In the genomic region with DNA sequence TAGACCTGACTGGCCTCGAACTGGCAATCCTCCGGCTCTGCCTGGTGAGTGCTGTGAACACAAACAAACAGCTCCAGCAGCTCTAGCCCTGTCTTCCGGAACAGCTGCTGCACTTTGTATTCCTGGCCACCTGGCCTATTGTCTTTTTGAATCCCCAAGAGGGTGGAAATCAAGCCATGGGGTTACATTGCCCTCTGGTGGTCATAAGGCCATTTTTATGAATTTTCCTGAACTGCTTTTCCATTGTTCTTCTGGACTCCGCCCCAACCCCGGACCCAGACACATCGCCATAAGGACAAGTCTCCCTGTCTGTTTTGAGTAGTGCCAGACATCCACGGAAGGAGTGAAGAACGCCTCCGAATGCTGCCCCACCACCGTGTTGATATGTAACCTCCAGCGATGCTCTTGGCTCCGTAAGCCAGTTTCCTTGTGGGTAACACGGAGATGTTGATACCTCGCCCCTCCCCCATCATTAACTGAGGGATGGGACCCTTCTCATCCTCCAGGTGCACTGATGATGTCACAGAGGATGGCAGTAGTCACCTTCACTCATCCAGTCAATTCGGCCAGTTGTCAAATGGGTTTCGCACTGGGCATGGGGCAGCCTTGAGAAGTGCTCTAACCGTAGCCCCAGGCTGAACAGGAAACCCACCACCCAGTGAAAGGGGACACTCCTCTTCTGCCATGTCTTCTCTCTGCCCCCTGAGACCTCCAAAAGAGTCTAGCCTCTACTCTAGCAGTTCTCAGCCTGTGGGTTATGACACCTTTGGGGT, we compare ENCODE assay signal across 7 mouse cellular contexts. TPM values are rescaled to one million over a fixed set of nuclear protein-coding genes. Genes with fewer than 3 reads are reported as not detected.
DNase-seq lines count a peak whose midpoint lies in the region; ATAC-seq lines count a peak whose summit lies in the region.

No protein-coding gene starts in this region.

- H3K27ac ChIP-seq in intestine, embryonic 15.5 days, result no peak overlapping the region
- H3K27ac ChIP-seq in midbrain, embryonic 10.5 days (replicated peaks), result peak overlapping the region; percentile 90

- 16% methylated on average over 17 of the region's 17 CpGs for WGBS in intestine, embryonic 15.5 days
- 19% methylated on average over 17 of the region's 17 CpGs for WGBS in midbrain, embryonic 10.5 days

- H3K4me1 ChIP-seq in intestine, embryonic 15.5 days (replicated peaks), result peaks cover 9% of the 10 kb centered on the region; the same call in 1 of the 2 replicates
- peaks cover 15% of the 10 kb centered on the region for H3K4me1 ChIP-seq in midbrain, embryonic 10.5 days

- peak overlapping the region; percentile 45 for H3K9ac ChIP-seq in intestine, embryonic 15.5 days

- no peaks in the 10 kb centered on the region for H3K27me3 ChIP-seq in intestine, embryonic 15.5 days (replicated peaks)
- no peaks in the 10 kb centered on the region for H3K27me3 ChIP-seq in midbrain, embryonic 10.5 days (ENCODE audit: low read depth, poor library complexity, severe bottlenecking)

- peak; percentile 93 for ATAC-seq in intestine, embryonic 15.5 days

- DNase-seq in adrenal gland, adult 2 months, result peak; percentile 83
- peak; percentile 91 for DNase-seq in embryo, embryonic 11 days
- DNase-seq in gastrocnemius, postnatal 36 days, result peak; percentile 21 to 44
- DNase-seq in left cerebral cortex, postnatal 25 days (ENCODE audit: low spot score in 2 of 2), result peak; percentile 82 to 87
- DNase-seq in midbrain, embryonic 10.5 days (ENCODE audit: low spot score), result peak; percentile 85
- DNase-seq in right cerebral cortex, postnatal 36 days (ENCODE audit: low spot score in 2 of 2), result peak; percentile 43 to 56

- no peaks in the 10 kb centered on the region for H3K9me3 ChIP-seq in intestine, embryonic 15.5 days
- H3K9me3 ChIP-seq in midbrain, embryonic 10.5 days (replicated peaks), result no peaks in the 10 kb centered on the region

- H3K4me3 ChIP-seq in intestine, embryonic 15.5 days (replicated peaks), result peak overlapping the region; percentile 32
- H3K4me3 ChIP-seq in midbrain, embryonic 10.5 days, result peak overlapping the region; percentile 52

- H3K4me2 ChIP-seq in intestine, embryonic 15.5 days (replicated peaks), result peak overlapping the region; percentile 64

- intact Hi-C loops in gastrocnemius, postnatal 36 days (cut with DNase I), result loop anchor here (5.0 to 10.0 kb wide), 2 partner anchors 90 to 352 kb away; partner anchors contain the start of genes Mvp, Pagr1a and Pagr1b
- intact Hi-C loops in left cerebral cortex, postnatal 25 days (cut with DNase I), result loop anchor here (2.0 to 5.0 kb wide), 3 partner anchors 62 to 117 kb away; partner anchors contain the start of genes Kif22, Pagr1a and Pagr1b

- H3K36me3 ChIP-seq in intestine, embryonic 15.5 days, result no peaks in the 10 kb centered on the region
- H3K36me3 ChIP-seq in midbrain, embryonic 10.5 days, result no peaks in the 10 kb centered on the region

RNA-seq across cellular contexts. Expression of gene AI467606, which starts 13.6 kb away (rescaled TPM):
- total RNA-seq in adrenal gland, adult 2 months (2021), result 1 to 10 TPM; 1.6 to 1.9 TPM
- polyA plus RNA-seq in adrenal gland, adult 2 months (2012; rRNA removed), result 7.6 TPM in 2 replicates
- under 1 TPM; 0.41 to 0.69 TPM for total RNA-seq in gastrocnemius, postnatal 36 days (2021)
- 4.4 TPM in 2 replicates for polyA plus RNA-seq in intestine, embryonic 15.5 days (2015; fragmentation: Nextera tagmentation; extraction: Ambion mirVana)
- total RNA-seq in left cerebral cortex, postnatal 25 days (2021), result 1 to 10 TPM; 1.2 to 1.4 TPM
- polyA plus RNA-seq in midbrain, embryonic 10.5 days (2016; fragmentation: Nextera tagmentation; extraction: Ambion mirVana), result 0.91 and 1.2 TPM in 2 replicates

RNA-seq across cellular contexts. Expression of gene Qprt, which starts 17.3 kb away (rescaled TPM):
- under 1 TPM; 0.49 to 0.52 TPM for total RNA-seq in adrenal gland, adult 2 months (2021)
- 0.77 and 1.0 TPM in 2 replicates for polyA plus RNA-seq in adrenal gland, adult 2 months (2012; rRNA removed)
- under 1 TPM; 0.15 to 0.76 TPM for total RNA-seq in gastrocnemius, postnatal 36 days (2021)
- polyA plus RNA-seq in intestine, embryonic 15.5 days (2015; fragmentation: Nextera tagmentation; extraction: Ambion mirVana), result 5.3 and 6.1 TPM in 2 replicates
- under 1 TPM in 1 of 2 experiments, not detected in 1; 0.55 TPM for total RNA-seq in left cerebral cortex, postnatal 25 days (2021)
- 7.2 and 10.3 TPM in 2 replicates for polyA plus RNA-seq in midbrain, embryonic 10.5 days (2016; fragmentation: Nextera tagmentation; extraction: Ambion mirVana)

RNA-seq across cellular contexts. Expression of gene Zg16, which starts 17.6 kb away (rescaled TPM):
- total RNA-seq in adrenal gland, adult 2 months (2021), result not detected
- 0.18 and 0.49 TPM in 2 replicates for polyA plus RNA-seq in adrenal gland, adult 2 months (2012; rRNA removed)
- total RNA-seq in gastrocnemius, postnatal 36 days (2021), result not detected
- 7.6 and 28.5 TPM in 2 replicates for polyA plus RNA-seq in intestine, embryonic 15.5 days (2015; fragmentation: Nextera tagmentation; extraction: Ambion mirVana)
- not detected for total RNA-seq in left cerebral cortex, postnatal 25 days (2021)
- polyA plus RNA-seq in midbrain, embryonic 10.5 days (2016; fragmentation: Nextera tagmentation; extraction: Ambion mirVana), result not detected in 2 replicates

RNA-seq across cellular contexts. Expression of gene Spn, which starts 32.9 kb away (rescaled TPM):
- 1 to 10 TPM in 1 of 2 experiments, under 1 TPM in 1; 0.58 to 1.0 TPM for total RNA-seq in adrenal gland, adult 2 months (2021)
- 1.0 and 2.0 TPM in 2 replicates for polyA plus RNA-seq in adrenal gland, adult 2 months (2012; rRNA removed)
- total RNA-seq in gastrocnemius, postnatal 36 days (2021), result under 1 TPM; 0.07 to 0.26 TPM
- polyA plus RNA-seq in intestine, embryonic 15.5 days (2015; fragmentation: Nextera tagmentation; extraction: Ambion mirVana), result 0.18 and 0.36 TPM in 2 replicates
- total RNA-seq in left cerebral cortex, postnatal 25 days (2021), result under 1 TPM; 0.09 to 0.14 TPM
- polyA plus RNA-seq in midbrain, embryonic 10.5 days (2016; fragmentation: Nextera tagmentation; extraction: Ambion mirVana), result 0.09 and 0.10 TPM in 2 replicates

Comparison
In these comparisons a context has a peak if more than half of its experiments do, and no peak if none do; other contexts are left out.
1. DNase-seq: peak in every context shown above with its lines; median percentile 91 in embryo, embryonic 11 days; 85 in midbrain, embryonic 10.5 days; 84 in left cerebral cortex, postnatal 25 days; 83 in adrenal gland, adult 2 months; 50 in right cerebral cortex, postnatal 36 days; 32 in gastrocnemius, postnatal 36 days.